Comparison of ENCODE assay signal across 8 mouse cellular contexts in genomic region chr8:111300597-111301546, GRCm38 (mm10). TPM values are rescaled to one million over a fixed set of nuclear protein-coding genes. Genes with fewer than 3 reads are reported as not detected.
DNase-seq lines count a peak whose midpoint lies in the region; ATAC-seq and TF ChIP-seq lines count a peak whose summit lies in the region.

No protein-coding gene starts in this region.

- no peak for ATAC-seq in hindbrain, embryonic 12.5 days (ENCODE audit: low FRiP score)
- ATAC-seq in liver, embryonic 14.5 days (ENCODE audit: insufficient read depth): peak; percentile 14; the same call in 1 of the 2 replicates
- ATAC-seq in stomach, embryonic 16.5 days (ENCODE audit: insufficient read depth, low FRiP score): no peak

- peak overlapping the region; percentile 32 for H3K4me3 ChIP-seq in cerebellum, adult 2 months (replicated peaks; ENCODE audit: insufficient read depth, low read depth, low read length)
- H3K4me3 ChIP-seq in hindbrain, embryonic 12.5 days: peak overlapping the region; percentile 94; the same call in 1 of the 2 replicates
- H3K4me3 ChIP-seq in liver, embryonic 14.5 days (ENCODE audit: insufficient read depth in 1 of 2, low read depth in 2 of 2, low read length in 2 of 2): peak overlapping the region; percentile 49 to 94
- H3K4me3 ChIP-seq in stomach, embryonic 16.5 days (replicated peaks; ENCODE audit: low read length): peak overlapping the region; percentile 23

- H3K4me2 ChIP-seq in hindbrain, embryonic 12.5 days (replicated peaks): peak overlapping the region; percentile 33; the same call in 1 of the 2 replicates
- H3K4me2 ChIP-seq in liver, embryonic 14.5 days (ENCODE audit: low read depth): peak overlapping the region; percentile 69
- H3K4me2 ChIP-seq in stomach, embryonic 16.5 days (ENCODE audit: low read depth, low read length): peak overlapping the region; percentile 38

- H3K9ac ChIP-seq in hindbrain, embryonic 12.5 days: no peak overlapping the region
- H3K9ac ChIP-seq in liver, embryonic 14.5 days (replicated peaks): peak overlapping the region; percentile 71
- H3K9ac ChIP-seq in stomach, embryonic 16.5 days (ENCODE audit: low read length): no peak overlapping the region

- no peak overlapping the region for H3K27ac ChIP-seq in cerebellum, adult 2 months (ENCODE audit: insufficient read depth, low read length)
- H3K27ac ChIP-seq in hindbrain, embryonic 12.5 days: no peak overlapping the region
- H3K27ac ChIP-seq in liver, embryonic 14.5 days: peak overlapping the region; percentile 84
- H3K27ac ChIP-seq in stomach, embryonic 16.5 days (ENCODE audit: low read length): peak overlapping the region; percentile 25; the same call in 1 of the 2 replicates

- TF ChIP-seq EP300 in liver, embryonic 14.5 days (IDR thresholded peaks at IDR 0.05; ENCODE audit: low read depth): no peak

- H3K9me3 ChIP-seq in hindbrain, embryonic 12.5 days (replicated peaks): no peaks in the 10 kb centered on the region
- H3K9me3 ChIP-seq in liver, embryonic 14.5 days (ENCODE audit: control insufficient read depth, low read length): no peaks in the 10 kb centered on the region
- H3K9me3 ChIP-seq in stomach, embryonic 16.5 days (replicated peaks; ENCODE audit: control insufficient read depth, low read length): no peaks in the 10 kb centered on the region

- no peaks in the 10 kb centered on the region; the same call in 1 of the 2 replicates for H3K4me1 ChIP-seq in cerebellum, adult 2 months (ENCODE audit: control insufficient read depth, insufficient read depth, low read length)
- H3K4me1 ChIP-seq in hindbrain, embryonic 12.5 days: peaks cover 14% of the 10 kb centered on the region
- peaks cover 7 to 14% of the 10 kb centered on the region in 2 experiments; a peak in 3 of 4 replicates for H3K4me1 ChIP-seq in liver, embryonic 14.5 days (replicated peaks; ENCODE audit: control insufficient read depth in 2 of 2, insufficient read depth in 2 of 2, low read length in 1 of 2)
- peaks cover 7% of the 10 kb centered on the region; the same call in 1 of the 2 replicates for H3K4me1 ChIP-seq in stomach, embryonic 16.5 days (ENCODE audit: control insufficient read depth, insufficient read depth, low read length)

- H3K36me3 ChIP-seq in hindbrain, embryonic 12.5 days: peaks cover 11% of the 10 kb centered on the region
- peaks cover 13% of the 10 kb centered on the region for H3K36me3 ChIP-seq in liver, embryonic 14.5 days (replicated peaks; ENCODE audit: control insufficient read depth, insufficient read depth, low read depth)
- H3K36me3 ChIP-seq in stomach, embryonic 16.5 days (ENCODE audit: control insufficient read depth, insufficient read depth, low read length): 0 out of 2 replicates have a peak, but pooled peaks cover 4% of the 10 kb centered on the region

- peak; percentile 13; the same call in 1 of the 2 replicates for TF ChIP-seq CTCF in cerebellum, adult 2 months (IDR thresholded peaks at IDR 0.05; ENCODE audit: borderline replicate concordance, insufficient read depth, low read depth, low read length)
- peak; percentile 71 for TF ChIP-seq CTCF in liver, embryonic 14.5 days (IDR thresholded peaks at IDR 0.05; ENCODE audit: low read depth)

- DNase-seq in adrenal gland, postnatal 14 days: peak; percentile 21
- no peak for DNase-seq in adrenal gland, postnatal 10 days
- DNase-seq in 3T3-L1 (ENCODE audit: low read depth, low spot score): peak; percentile 54
- DNase-seq in cerebellum, adult 2 months: peak; percentile 12 to 26
- no peak for DNase-seq in liver, embryonic 14.5 days (ENCODE audit: low read depth in 3 of 3, low spot score in 3 of 3)
- DNase-seq in urinary bladder, postnatal 25 days (ENCODE audit: low spot score): no peak

- H3K27me3 ChIP-seq in cerebellum, adult 2 months (ENCODE audit: control insufficient read depth, insufficient read depth, low read length): no peaks in the 10 kb centered on the region
- no peaks in the 10 kb centered on the region for H3K27me3 ChIP-seq in hindbrain, embryonic 12.5 days
- no peaks in the 10 kb centered on the region for H3K27me3 ChIP-seq in liver, embryonic 14.5 days (ENCODE audit: control insufficient read depth, insufficient read depth, low read length)
- no peaks in the 10 kb centered on the region for H3K27me3 ChIP-seq in stomach, embryonic 16.5 days (ENCODE audit: control insufficient read depth, insufficient read depth, low read length)

- TF ChIP-seq POLR2A in cerebellum, adult 2 months (IDR thresholded peaks at IDR 0.05; ENCODE audit: borderline replicate concordance, insufficient read depth, low read length): no peak

- WGBS in cerebellum, adult 2 months: 64% methylated on average over 11 of the region's 11 CpGs
- WGBS in hindbrain, embryonic 12.5 days: 65% methylated on average over 11 of the region's 11 CpGs
- WGBS in liver, embryonic 14.5 days (ENCODE audit: insufficient replicate concordance): 53% methylated on average over 11 of the region's 11 CpGs
- 62% methylated on average over 11 of the region's 11 CpGs for WGBS in stomach, embryonic 16.5 days

RNA-seq across cellular contexts. Expression of gene Rfwd3, which starts 0.8 kb away (rescaled TPM):
- total RNA-seq in adrenal gland, postnatal 14 days (2021): 46.5 and 49.0 TPM in 2 replicates
- 10 to 100 TPM; 38.5 to 53.0 TPM for total RNA-seq in adrenal gland, postnatal 10 days (2021)
- polyA plus RNA-seq in cerebellum, adult 2 months (2012; rRNA removed): 20.3 and 21.8 TPM in 2 replicates
- polyA plus RNA-seq in hindbrain, embryonic 12.5 days (2016; fragmentation: Nextera tagmentation; extraction: Ambion mirVana): 53.5 and 56.0 TPM in 2 replicates
- 16.9 and 24.5 TPM in 2 replicates for polyA plus RNA-seq in liver, embryonic 14.5 days (2012; rRNA removed)
- 43.8 and 49.9 TPM in 2 replicates for polyA plus RNA-seq in liver, embryonic 14.5 days (2014; fragmentation: Nextera tagmentation; extraction: Ambion mirVana)
- polyA plus RNA-seq in stomach, embryonic 16.5 days (2015; fragmentation: Nextera tagmentation; extraction: Ambion mirVana): 47.0 and 50.1 TPM in 2 replicates

RNA-seq across cellular contexts. Expression of gene Mlkl, which starts 37.1 kb away (rescaled TPM):
- total RNA-seq in adrenal gland, postnatal 14 days (2021): 14.0 and 19.1 TPM in 2 replicates
- total RNA-seq in adrenal gland, postnatal 10 days (2021): 10 to 100 TPM; 10.5 to 11.1 TPM
- 0.32 and 0.43 TPM in 2 replicates for polyA plus RNA-seq in cerebellum, adult 2 months (2012; rRNA removed)
- polyA plus RNA-seq in hindbrain, embryonic 12.5 days (2016; fragmentation: Nextera tagmentation; extraction: Ambion mirVana): 0.43 and 0.82 TPM in 2 replicates
- polyA plus RNA-seq in liver, embryonic 14.5 days (2012; rRNA removed): 1.3 and 1.6 TPM in 2 replicates
- 2.3 and 2.8 TPM in 2 replicates for polyA plus RNA-seq in liver, embryonic 14.5 days (2014; fragmentation: Nextera tagmentation; extraction: Ambion mirVana)
- polyA plus RNA-seq in stomach, embryonic 16.5 days (2015; fragmentation: Nextera tagmentation; extraction: Ambion mirVana): 2.6 and 2.7 TPM in 2 replicates

RNA-seq across cellular contexts. Expression of gene Glg1, which starts 41.9 kb away (rescaled TPM):
- total RNA-seq in adrenal gland, postnatal 14 days (2021): 95.5 and 98.6 TPM in 2 replicates
- 10 to 100 TPM; 79.4 to 92.1 TPM for total RNA-seq in adrenal gland, postnatal 10 days (2021)
- polyA plus RNA-seq in cerebellum, adult 2 months (2012; rRNA removed): 74.1 and 78.5 TPM in 2 replicates
- polyA plus RNA-seq in hindbrain, embryonic 12.5 days (2016; fragmentation: Nextera tagmentation; extraction: Ambion mirVana): 104 and 109 TPM in 2 replicates
- polyA plus RNA-seq in liver, embryonic 14.5 days (2012; rRNA removed): 4.7 and 6.4 TPM in 2 replicates
- 15.3 and 16.6 TPM in 2 replicates for polyA plus RNA-seq in liver, embryonic 14.5 days (2014; fragmentation: Nextera tagmentation; extraction: Ambion mirVana)
- 53.9 and 54.2 TPM in 2 replicates for polyA plus RNA-seq in stomach, embryonic 16.5 days (2015; fragmentation: Nextera tagmentation; extraction: Ambion mirVana)

Comparison
In these comparisons a context has a peak if more than half of its experiments do, and no peak if none do; other contexts are left out.
1. DNase-seq: peak in adrenal gland, postnatal 14 days (single experiment), 3T3-L1 (single experiment) and cerebellum, adult 2 months (2 of 2); none in adrenal gland, postnatal 10 days (single experiment), liver, embryonic 14.5 days (0 of 3) and urinary bladder, postnatal 25 days (single experiment).
2. H3K27ac ChIP-seq: peak in liver, embryonic 14.5 days (single experiment) and stomach, embryonic 16.5 days (single experiment); none in cerebellum, adult 2 months (single experiment) and hindbrain, embryonic 12.5 days (single experiment).
3. H3K4me3 ChIP-seq: peak in every context shown above with its lines; median percentile 94 in hindbrain, embryonic 12.5 days; 72 in liver, embryonic 14.5 days; 32 in cerebellum, adult 2 months; 23 in stomach, embryonic 16.5 days.
4. Peak in every context shown above with its lines, with median percentiles within 50 percentile points of each other: H3K4me2 ChIP-seq.